Mouse (Mus musculus) testis, postnatal 14 days (tissue): ENCODE data around the gene Nub1.
"Not testable (repeated sequence)": the region's sequence is repeated elsewhere in the genome, so short reads cannot be mapped to it uniquely, and the experiment has no call there.

Experiments
- DNase-seq: peaks from one replicate; pipeline ENCODE4 v3.0.0; 2021; ENCODE audit warnings: low spot score

The Nub1 gene

GRCm38 (mm10) chr5:24685366-24686093 lies at the start of gene Nub1:
Gene Nub1 (plus strand): TSS chr5:24685532.
- DNase-seq, result peak; percentile 99

DNA sequence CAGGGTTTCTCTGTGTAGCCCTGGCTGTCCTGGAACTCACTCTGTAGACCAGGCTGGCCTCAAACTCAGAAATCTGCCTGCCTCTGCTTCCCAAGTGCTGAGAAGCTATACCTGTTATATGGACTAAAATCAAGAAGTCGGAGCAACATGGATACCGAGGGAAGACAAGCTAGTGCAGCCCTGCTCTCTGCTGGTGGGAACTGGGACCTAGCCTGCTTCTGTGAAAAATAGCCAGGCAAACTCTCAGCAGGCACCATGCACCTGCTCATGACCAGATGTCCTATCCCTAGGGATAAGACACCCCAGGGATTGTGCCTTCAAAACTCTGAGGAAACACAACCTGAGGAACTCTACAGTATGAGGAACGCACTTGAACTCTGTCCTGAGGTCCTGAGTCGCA lies 48.3 kb upstream of the Nub1 start:
- DNase-seq, result no peak

GRCm38 (mm10) chr5:24638131-24638530 lies 47.2 kb upstream of the Nub1 start:
- no peak for DNase-seq

DNA sequence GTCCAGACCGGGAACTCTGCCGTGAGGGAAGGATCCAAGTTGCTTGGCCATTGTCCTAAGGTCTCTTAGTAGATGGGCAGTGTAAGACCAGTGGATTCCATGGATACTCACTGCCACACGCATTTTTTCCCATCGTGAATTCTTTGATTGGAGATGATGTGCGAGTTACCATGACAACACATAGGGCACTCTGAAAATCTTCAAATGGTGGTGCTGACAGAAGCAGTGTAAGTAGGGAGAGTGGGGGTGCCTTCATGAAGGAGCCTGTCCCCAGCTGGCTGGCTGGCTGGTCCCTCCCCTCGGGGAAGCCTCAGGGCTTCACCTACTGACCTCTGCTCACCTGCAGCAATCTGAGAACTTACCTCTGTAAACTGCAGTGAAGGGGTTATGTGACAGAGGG lies 46.3 kb upstream of the Nub1 start:
- DNase-seq, result no peak

- DNase-seq, result no peak
Observed at GRCm38 (mm10) chr5:24645454-24645853, 39.9 kb upstream of the Nub1 start.

DNA sequence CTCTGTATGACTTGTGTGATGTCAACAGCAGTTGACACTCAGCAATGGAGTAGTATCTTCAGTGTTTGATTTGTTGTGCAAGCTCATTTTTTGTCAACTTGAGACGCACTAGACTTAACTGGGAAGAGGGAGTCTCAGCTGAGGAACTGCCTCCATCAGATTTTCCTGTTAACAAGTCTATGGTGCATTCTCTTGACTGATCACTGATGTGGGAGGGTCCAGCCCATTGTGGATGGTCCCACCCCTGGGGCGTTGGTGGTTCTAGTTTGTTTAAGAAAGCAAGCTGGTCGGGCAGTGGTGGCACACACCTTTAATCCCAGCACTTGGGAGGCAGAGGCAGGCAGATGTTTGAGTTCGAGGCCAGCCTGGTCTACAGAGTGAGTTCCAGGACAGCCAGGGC lies 36.1 kb upstream of the Nub1 start:
- no peak for DNase-seq

DNA sequence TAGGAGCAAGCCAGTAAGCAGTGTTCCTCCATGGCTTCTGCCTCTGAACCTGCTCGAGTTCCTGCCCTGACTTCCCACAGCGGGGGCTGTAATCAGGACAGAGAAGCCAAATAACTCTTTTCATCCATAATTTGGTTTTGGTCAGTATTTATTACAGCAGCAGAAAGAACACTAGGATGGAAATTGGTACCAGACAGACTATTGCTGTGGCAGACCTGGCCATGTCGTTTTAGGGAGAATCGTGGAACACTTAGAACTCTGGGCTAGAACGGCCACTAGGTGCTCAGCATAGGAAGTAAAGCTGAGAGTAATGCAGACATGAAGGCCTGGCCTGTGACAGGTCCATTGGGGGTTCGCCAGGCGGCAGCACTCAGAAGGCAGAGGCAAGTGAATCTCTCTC lies 35.6 kb upstream of the Nub1 start:
- DNase-seq, result no peak

- DNase-seq, result no peak
Observed at GRCm38 (mm10) chr5:24651356-24651755, 34.0 kb upstream of the Nub1 start.

DNA sequence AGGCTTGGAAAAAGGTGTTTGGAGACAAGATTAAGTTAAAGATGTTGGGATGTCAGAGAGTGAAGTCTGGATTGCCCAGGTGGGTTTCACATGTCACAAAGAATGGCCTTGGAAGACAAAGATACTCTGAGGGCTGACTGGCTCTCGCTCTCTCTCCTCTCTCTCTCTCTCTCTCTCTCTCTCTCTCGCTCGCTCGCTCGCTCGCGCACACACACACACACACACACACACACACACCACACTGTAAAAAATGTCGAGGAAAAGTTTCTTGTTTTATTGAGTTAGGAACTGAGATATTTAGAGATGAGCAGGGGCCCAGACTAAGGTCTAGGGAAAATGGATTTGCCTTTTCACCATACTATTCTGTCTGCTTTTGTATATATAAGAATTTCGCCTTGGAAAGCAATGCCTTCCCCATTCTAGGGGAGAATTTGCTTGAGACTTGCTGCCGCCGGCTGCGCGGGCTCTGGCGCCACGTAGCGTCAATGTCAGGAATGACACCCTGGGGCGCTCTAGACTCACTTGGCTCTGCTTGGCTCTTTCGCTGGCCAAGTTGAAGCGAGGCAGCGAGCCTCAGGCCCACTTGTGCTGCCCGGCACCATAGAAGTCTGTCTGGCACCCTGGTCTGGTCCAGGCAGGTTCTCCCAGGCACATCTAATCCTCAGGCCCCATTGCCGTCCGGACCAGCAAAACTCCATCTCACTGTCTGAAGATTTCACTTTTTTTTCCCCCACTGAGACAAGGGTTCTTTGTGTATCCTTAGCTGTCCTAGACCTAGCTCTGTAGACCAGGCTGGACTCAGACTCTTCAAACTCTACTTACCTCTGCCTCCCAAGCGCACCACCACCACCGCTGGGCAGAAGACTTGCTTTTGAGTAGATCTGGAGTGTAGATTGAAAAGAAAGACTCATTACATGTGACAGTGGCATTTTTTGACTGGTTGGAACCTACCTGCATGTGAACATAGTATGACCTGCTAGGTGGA lies 33.3 kb upstream of the Nub1 start:
- DNase-seq, result peak; percentile 80

GRCm38 (mm10) chr5:24652780-24653179 lies 32.6 kb upstream of the Nub1 start:
- no peak for DNase-seq

DNA sequence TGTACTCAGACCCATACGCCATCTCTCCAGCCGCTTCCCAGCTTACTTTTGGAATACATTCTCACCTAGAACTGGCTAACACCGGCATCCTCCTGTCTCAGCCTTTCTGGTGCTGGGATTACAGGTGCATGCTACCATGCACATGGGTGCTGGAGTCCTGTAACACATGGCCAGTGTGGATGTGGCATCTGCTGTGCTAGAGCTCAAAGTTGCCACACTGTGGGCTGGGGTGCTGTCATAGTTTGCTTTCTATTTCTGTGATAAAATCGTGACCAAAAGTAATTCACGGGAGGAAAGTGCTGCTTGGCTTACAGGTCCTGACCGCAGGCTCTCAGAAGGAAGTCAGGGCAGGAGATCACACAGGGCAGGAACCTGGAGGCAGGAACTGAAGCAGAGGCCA lies 30.8 kb upstream of the Nub1 start:
- no peak for DNase-seq

- peak; percentile 63 for DNase-seq
Observed at GRCm38 (mm10) chr5:24657113-24657512, 28.2 kb upstream of the Nub1 start.

DNA sequence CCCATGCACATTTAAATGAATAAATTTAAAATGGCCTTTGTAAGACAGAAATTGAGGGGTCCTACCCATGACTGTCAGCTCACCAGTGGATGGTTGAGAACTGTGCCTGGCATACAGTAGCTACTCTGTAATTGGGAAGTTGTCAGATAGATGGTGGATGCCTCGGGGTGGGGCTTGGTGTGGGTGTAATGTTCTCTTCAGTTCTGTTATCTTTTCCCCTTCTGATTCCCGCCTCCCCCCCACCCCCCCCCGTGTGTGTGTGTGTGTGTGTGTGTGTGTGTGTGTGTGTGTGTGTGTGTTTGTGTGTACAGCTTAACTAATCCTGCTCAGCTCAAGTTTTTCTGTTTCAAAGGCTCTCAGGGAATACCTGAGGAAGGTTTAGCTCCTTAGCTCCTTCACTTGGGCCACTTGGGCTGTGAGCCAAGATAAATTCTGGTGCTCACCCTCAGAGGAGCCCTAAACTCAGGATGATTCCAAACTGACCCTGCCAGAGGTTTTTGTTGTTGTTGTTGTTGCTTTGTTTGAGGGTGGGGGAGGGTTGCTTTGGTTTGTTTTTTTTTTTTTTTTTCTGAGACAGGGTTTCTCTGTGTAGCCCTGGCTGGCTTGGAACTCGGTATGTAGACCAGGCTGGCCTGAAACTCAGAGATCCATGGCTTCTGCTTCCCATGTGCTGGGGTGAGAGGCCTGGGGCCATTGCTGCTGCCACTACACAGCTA lies 25.5 kb upstream of the Nub1 start:
- DNase-seq, result no peak

DNA sequence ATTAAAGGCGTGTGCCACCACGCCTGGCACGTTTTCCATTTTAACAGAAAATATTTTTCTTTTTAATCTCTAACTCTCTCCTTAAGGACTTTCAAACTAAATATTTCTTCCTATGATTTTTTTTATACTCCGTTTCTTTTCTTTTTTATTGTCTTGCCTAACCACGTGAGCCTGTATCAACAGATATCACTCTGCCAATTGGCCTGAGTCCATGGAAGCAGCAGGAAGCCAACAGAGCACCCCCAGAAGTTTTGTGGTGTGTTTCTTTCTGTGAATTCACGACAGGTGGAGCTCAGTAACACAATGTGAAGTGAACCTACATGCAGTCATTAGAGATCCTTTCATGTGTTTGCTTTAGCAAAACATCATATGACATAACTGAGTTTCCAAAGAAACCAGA lies 23.9 kb upstream of the Nub1 start:
- no peak for DNase-seq

- DNase-seq, result peak; percentile 35
Observed at GRCm38 (mm10) chr5:24674238-24674637, 11.1 kb upstream of the Nub1 start.

- DNase-seq, result no peak
Observed at GRCm38 (mm10) chr5:24681436-24681835, 3.9 kb upstream of the Nub1 start.

DNA sequence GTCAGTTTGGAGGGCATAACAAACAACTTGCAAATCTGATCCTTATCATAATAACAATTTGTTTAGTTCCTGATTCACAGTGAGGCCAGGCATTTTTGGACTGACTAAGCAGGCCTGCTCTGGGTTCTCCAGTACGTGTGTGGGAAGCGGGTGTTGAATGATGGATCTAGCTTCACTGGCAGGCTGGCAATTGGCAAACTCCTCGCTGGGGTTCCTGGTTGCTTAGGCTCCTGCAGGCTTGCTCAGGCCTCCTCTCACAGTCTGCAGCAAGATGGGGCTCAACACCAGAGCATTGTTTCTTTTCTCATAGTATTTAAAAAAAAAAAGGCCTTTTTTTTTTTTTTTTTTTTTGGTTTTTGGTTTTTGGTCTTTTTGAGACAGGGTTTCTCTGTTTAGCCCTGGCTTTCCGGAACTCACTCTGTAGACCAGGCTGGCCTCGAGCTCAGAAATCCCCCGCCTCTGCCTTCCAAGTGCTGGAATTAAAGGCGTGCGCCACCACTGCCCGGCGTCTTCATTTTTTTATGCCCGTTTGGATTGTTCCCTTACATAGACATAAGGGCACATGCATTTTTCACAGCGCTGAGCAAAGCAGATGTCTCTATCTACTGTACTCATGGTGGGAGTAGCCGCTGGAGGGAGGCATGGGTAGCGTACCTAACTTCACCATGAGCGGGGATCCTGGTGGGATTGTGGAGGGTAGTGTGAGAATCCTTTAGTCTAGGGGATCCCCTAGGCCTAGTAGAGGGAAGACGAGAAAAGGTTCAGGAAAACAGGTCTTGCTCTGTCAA lies 560 bp upstream of the Nub1 start:
- DNase-seq, result peak; percentile 73

GRCm38 (mm10) chr5:24686176-24686575 lies 844 bp downstream of the Nub1 start:
- no peak for DNase-seq

DNA sequence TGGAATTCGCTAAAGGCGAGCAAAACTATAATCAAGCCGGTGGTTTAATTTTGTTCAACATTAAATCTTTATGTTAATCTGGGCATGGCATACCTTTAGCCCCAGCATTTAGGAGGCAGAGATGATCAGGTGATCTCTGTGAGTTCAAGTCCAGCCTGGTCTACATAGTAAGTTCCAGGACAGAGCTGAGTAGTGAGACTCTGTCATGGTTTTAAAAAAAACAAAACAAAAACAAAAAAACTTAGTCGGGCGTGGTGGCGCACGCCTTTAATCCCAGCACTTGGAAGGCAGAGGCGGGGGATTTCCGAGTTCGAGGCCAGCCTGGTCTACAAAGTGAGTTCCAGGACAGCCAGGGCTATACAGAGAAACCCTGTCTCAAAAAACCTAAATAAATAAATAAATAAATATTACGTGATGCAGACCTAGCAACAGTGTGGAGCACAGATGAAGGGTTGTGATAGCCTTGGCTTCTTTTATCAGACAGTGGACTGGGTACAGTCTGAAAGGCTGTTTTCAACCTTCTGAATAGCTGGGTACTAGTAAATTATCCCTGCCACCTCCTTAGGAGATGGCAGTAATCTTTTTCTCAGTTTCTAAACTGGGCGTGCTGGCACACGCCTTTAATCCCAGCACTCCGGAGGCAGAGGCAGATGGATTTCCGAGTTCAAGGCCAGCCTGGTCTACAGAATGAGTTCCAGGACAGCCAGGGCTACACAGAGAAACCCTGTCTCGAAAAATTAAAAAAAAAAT lies 1.5 kb downstream of the Nub1 start:
- not testable (repeated sequence) for DNase-seq

- no peak for DNase-seq
Observed at GRCm38 (mm10) chr5:24687696-24688095, 2.4 kb downstream of the Nub1 start.

GRCm38 (mm10) chr5:24696704-24697103 lies 11.4 kb downstream of the Nub1 start:
- no peak for DNase-seq
